Mouse (Mus musculus): ENCODE data around the gene Aqp1.
A peak's percentile ranks its signal among the peaks of the same experiment; 100 is the strongest.

Gene Aqp1

GRCm38 (mm10) chr6:55335989-55336514 is at the start of gene Aqp1:
TSS of gene Aqp1 (plus strand) at chr6:55336432.
- no peak for DNase-seq (ENCODE audit: low spot score in 2 of 2)

- DNase-seq (ENCODE audit: low spot score in 2 of 2): no peak
Observed at GRCm38 (mm10) chr6:55288007-55288602, 48.1 kb upstream of the Aqp1 start.

- DNase-seq (ENCODE audit: low spot score in 2 of 2): no peak
Observed at GRCm38 (mm10) chr6:55294549-55295131, 41.6 kb upstream of the Aqp1 start.

GRCm38 (mm10) chr6:55295325-55295724 is 40.9 kb upstream of the Aqp1 start:
- DNase-seq (ENCODE audit: low spot score in 2 of 2): no peak

GRCm38 (mm10) chr6:55299482-55299881 is 36.8 kb upstream of the Aqp1 start:
- no peak for DNase-seq (ENCODE audit: low spot score in 2 of 2)

- DNase-seq (ENCODE audit: low spot score in 2 of 2): no peak
Observed at GRCm38 (mm10) chr6:55299917-55300316, 36.3 kb upstream of the Aqp1 start.

- no peak for DNase-seq (ENCODE audit: low spot score in 2 of 2)
Observed at GRCm38 (mm10) chr6:55300704-55301103, 35.5 kb upstream of the Aqp1 start.

- no peak for DNase-seq (ENCODE audit: low spot score in 2 of 2)
Observed at GRCm38 (mm10) chr6:55310179-55310578, 26.1 kb upstream of the Aqp1 start.

- no peak for DNase-seq (ENCODE audit: low spot score in 2 of 2)
Observed at GRCm38 (mm10) chr6:55311962-55312361, 24.3 kb upstream of the Aqp1 start.

GRCm38 (mm10) chr6:55313893-55314292 is 22.3 kb upstream of the Aqp1 start:
- no peak for DNase-seq (ENCODE audit: low spot score in 2 of 2)

- DNase-seq (ENCODE audit: low spot score in 2 of 2): no peak
Observed at GRCm38 (mm10) chr6:55314628-55315027, 21.6 kb upstream of the Aqp1 start.

- no peak for DNase-seq (ENCODE audit: low spot score in 2 of 2)
Observed at GRCm38 (mm10) chr6:55318597-55318996, 17.6 kb upstream of the Aqp1 start.

GRCm38 (mm10) chr6:55319585-55320551 is 16.4 kb upstream of the Aqp1 start:
- DNase-seq (ENCODE audit: low spot score in 2 of 2): no peak

GRCm38 (mm10) chr6:55320894-55321293 is 15.3 kb upstream of the Aqp1 start:
- no peak for DNase-seq (ENCODE audit: low spot score in 2 of 2)

- DNase-seq (ENCODE audit: low spot score in 2 of 2): no peak
Observed at GRCm38 (mm10) chr6:55321518-55321917, 14.7 kb upstream of the Aqp1 start.

- DNase-seq (ENCODE audit: low spot score in 2 of 2): no peak
Observed at GRCm38 (mm10) chr6:55322980-55323379, 13.3 kb upstream of the Aqp1 start.

GRCm38 (mm10) chr6:55323908-55324634 is 12.2 kb upstream of the Aqp1 start:
- DNase-seq (ENCODE audit: low spot score in 2 of 2): no peak

- DNase-seq (ENCODE audit: low spot score in 2 of 2): no peak
Observed at GRCm38 (mm10) chr6:55324785-55325184, 11.4 kb upstream of the Aqp1 start.

GRCm38 (mm10) chr6:55326299-55326698 is 9.9 kb upstream of the Aqp1 start:
- no peak for DNase-seq (ENCODE audit: low spot score in 2 of 2)

- no peak for DNase-seq (ENCODE audit: low spot score in 2 of 2)
Observed at GRCm38 (mm10) chr6:55327326-55327725, 8.9 kb upstream of the Aqp1 start.

GRCm38 (mm10) chr6:55328179-55328578 is 8.1 kb upstream of the Aqp1 start:
- no peak for DNase-seq (ENCODE audit: low spot score in 2 of 2)

GRCm38 (mm10) chr6:55331315-55331714 is 4.9 kb upstream of the Aqp1 start:
- DNase-seq (ENCODE audit: low spot score in 2 of 2): peak in 1 of 2 experiments; percentile 8

Data from thymus, postnatal 10 days (tissue).